Mouse (Mus musculus) midbrain, embryonic 16.5 days (tissue): ENCODE measurements around the gene Pald1. TPM values are rescaled to one million over a fixed set of nuclear protein-coding genes. Genes with fewer than 3 reads are reported as not detected.
A peak's percentile ranks its signal among the peaks of the same experiment; 100 is the strongest.

Experiments used
- ATAC-seq: fragments of 200-750 bp; cut with Nextera tagmentation; 2 replicates; pipeline ENCODE4 v1.8.0; 2017; ENCODE audit warnings: moderate TSS enrichment
- H3K27ac ChIP-seq: fragments of 300-500 bp; sonication (generic); 2 replicates; pipeline ENCODE4 v1.5.1; 2014; ENCODE audit warnings: mild to moderate bottlenecking, low read length, mixed read lengths
- H3K27me3 ChIP-seq: fragments of 300-500 bp; sonication (generic); 2 replicates; pipeline ENCODE4 v1.6.1; 2014; ENCODE audit warnings: low read depth, low read length, mixed read lengths; ENCODE audit not compliant: control insufficient read depth, insufficient read depth
- H3K36me3 ChIP-seq: fragments of 300-500 bp; sonication (generic); 2 replicates; pipeline ENCODE4 v1.6.1; 2014; ENCODE audit warnings: mild to moderate bottlenecking, low read length, moderate library complexity, mixed read lengths; ENCODE audit not compliant: control insufficient read depth, insufficient read depth
- H3K4me1 ChIP-seq: fragments of 300-500 bp; sonication (generic); 2 replicates; pipeline ENCODE4 v1.6.1; 2014; ENCODE audit warnings: mild to moderate bottlenecking, low read length, mixed read lengths; ENCODE audit not compliant: control insufficient read depth, insufficient read depth
- H3K4me2 ChIP-seq: fragments of 300-500 bp; sonication (generic); 2 replicates; pipeline ENCODE4 v1.6.1; 2014; ENCODE audit warnings: mild to moderate bottlenecking, low read length, mixed read lengths
- H3K4me3 ChIP-seq: fragments of 300-500 bp; sonication (generic); 2 replicates; pipeline ENCODE4 v1.5.1; 2014; ENCODE audit warnings: low read depth, mild to moderate bottlenecking, low read length, moderate library complexity, mixed read lengths
- H3K9ac ChIP-seq: fragments of 300-500 bp; sonication (generic); 2 replicates; pipeline ENCODE4 v1.6.1; 2014; ENCODE audit warnings: low read depth, low read length, mixed read lengths
- H3K9me3 ChIP-seq: fragments of 300-500 bp; sonication (generic); replicated peaks from 2 replicates; pipeline ENCODE4 v1.6.1; 2014; ENCODE audit warnings: mild to moderate bottlenecking, low read length, mixed read lengths; ENCODE audit not compliant: control insufficient read depth, poor library complexity, severe bottlenecking
- WGBS: fragments of 180-500 bp; shearing (Covaris S2); extraction: QIAGEN DNeasy Blood & Tissue Kit; methylation state at CpG from one replicate; pipeline ENCODE4 v1.1.7; 2014; 5-methylcytosine and 5-hydroxymethylcytosine counted together
- polyA plus RNA-seq: library from polyadenylated mRNA; unstranded; fragments of >200 nt; fragmentation: Nextera tagmentation; extraction: Ambion mirVana; gene quantifications from 2 replicates; pipeline ENCODE4 v1.2.1, GENCODE M21; 2015

Gene Pald1
- polyA plus RNA-seq, 1 experiment from 2014 or later: 20.6 TPM

GRCm38 (mm10) chr10:61356568-61356967 is 26.8 kb downstream of the Pald1 start:
- no peaks in the 10 kb centered on the region for H3K4me1 ChIP-seq
- no peaks in the 10 kb centered on the region for H3K9me3 ChIP-seq
- H3K27ac ChIP-seq: no peak overlapping the region
- H3K4me3 ChIP-seq: no peak overlapping the region
- H3K36me3 ChIP-seq: no peaks in the 10 kb centered on the region
- no peak overlapping the region for H3K4me2 ChIP-seq
- WGBS: 94% methylated on average over 8 of the region's 8 CpGs
- H3K9ac ChIP-seq: no peak overlapping the region
- ATAC-seq: no peak
- no peaks in the 10 kb centered on the region for H3K27me3 ChIP-seq

GRCm38 (mm10) chr10:61356095-61356494 is 27.2 kb downstream of the Pald1 start:
- no peaks in the 10 kb centered on the region for H3K36me3 ChIP-seq

GRCm38 (mm10) chr10:61355611-61356010 is 27.7 kb downstream of the Pald1 start:
- Histone ChIP-seq H3K4me3 (no peak overlapping the region), H3K9ac (no peak overlapping the region), H3K9me3 (no peaks in the 10 kb centered on the region), H3K27ac (no peak overlapping the region), H3K4me1 (no peaks in the 10 kb centered on the region), H3K36me3 (0 out of 2 replicates have a peak, but pooled peaks cover 2% of the 10 kb centered on the region), H3K27me3 (no peaks in the 10 kb centered on the region), H3K4me2 (no peak overlapping the region)
- 97% methylated on average over 13 of the region's 13 CpGs for WGBS
- ATAC-seq: no peak

More at GRCm38 (mm10) chr10:61356095-61356494, 27.2 kb downstream of the Pald1 start:
- ATAC-seq: no peak
- Histone ChIP-seq H3K9ac (no peak overlapping the region), H3K4me1 (no peaks in the 10 kb centered on the region), H3K4me3 (no peak overlapping the region), H3K27me3 (no peaks in the 10 kb centered on the region), H3K9me3 (no peaks in the 10 kb centered on the region), H3K27ac (no peak overlapping the region), H3K4me2 (no peak overlapping the region)
- WGBS: 90% methylated on average over 5 of the region's 5 CpGs

- Histone ChIP-seq H3K4me3 (no peak overlapping the region), H3K27ac (no peak overlapping the region), H3K9ac (no peak overlapping the region), H3K4me2 (no peak overlapping the region), H3K4me1 (no peaks in the 10 kb centered on the region), H3K27me3 (no peaks in the 10 kb centered on the region), H3K9me3 (no peaks in the 10 kb centered on the region), H3K36me3 (peaks cover 8% of the 10 kb centered on the region; the same call in 1 of the 2 replicates)
- no peak for ATAC-seq
- 75% methylated on average over 4 of the region's 4 CpGs for WGBS
Measured at GRCm38 (mm10) chr10:61351216-61351615, 32.1 kb downstream of the Pald1 start.

GRCm38 (mm10) chr10:61346374-61346773 is 37.0 kb downstream of the Pald1 start:
- H3K9ac ChIP-seq: no peak overlapping the region
- H3K27ac ChIP-seq: no peak overlapping the region
- no peak for ATAC-seq
- H3K4me1 ChIP-seq: no peaks in the 10 kb centered on the region
- H3K4me2 ChIP-seq: no peak overlapping the region
- no peak overlapping the region for H3K4me3 ChIP-seq
- no peaks in the 10 kb centered on the region for H3K9me3 ChIP-seq
- peaks cover 8% of the 10 kb centered on the region; the same call in 1 of the 2 replicates for H3K36me3 ChIP-seq
- H3K27me3 ChIP-seq: no peaks in the 10 kb centered on the region
- WGBS: 36% methylated on average over 10 of the region's 10 CpGs

- WGBS: 73% methylated on average over 8 of the region's 8 CpGs
- H3K4me2 ChIP-seq: no peak overlapping the region
- H3K9me3 ChIP-seq: no peaks in the 10 kb centered on the region
- H3K27me3 ChIP-seq: no peaks in the 10 kb centered on the region
- ATAC-seq: no peak
- no peaks in the 10 kb centered on the region for H3K4me1 ChIP-seq
- no peak overlapping the region for H3K27ac ChIP-seq
- peaks cover 6% of the 10 kb centered on the region; the same call in 1 of the 2 replicates for H3K36me3 ChIP-seq
- H3K4me3 ChIP-seq: no peak overlapping the region
- H3K9ac ChIP-seq: no peak overlapping the region
Measured at GRCm38 (mm10) chr10:61345179-61345578, 38.2 kb downstream of the Pald1 start.

GRCm38 (mm10) chr10:61343950-61344349 is 39.4 kb downstream of the Pald1 start:
- Histone ChIP-seq H3K4me2 (no peak overlapping the region), H3K36me3 (no peaks in the 10 kb centered on the region), H3K9ac (no peak overlapping the region), H3K4me3 (no peak overlapping the region), H3K27ac (no peak overlapping the region), H3K27me3 (no peaks in the 10 kb centered on the region), H3K9me3 (no peaks in the 10 kb centered on the region), H3K4me1 (no peaks in the 10 kb centered on the region)
- no peak for ATAC-seq
- WGBS: 60% methylated on average over 8 of the region's 8 CpGs

- ATAC-seq: no peak
- no peak overlapping the region for H3K9ac ChIP-seq
- no peaks in the 10 kb centered on the region for H3K9me3 ChIP-seq
- no peak overlapping the region for H3K27ac ChIP-seq
- H3K4me2 ChIP-seq: no peak overlapping the region
- no peak overlapping the region for H3K4me3 ChIP-seq
- H3K36me3 ChIP-seq: no peaks in the 10 kb centered on the region
- WGBS: 93% methylated on average over 13 of the region's 13 CpGs
- H3K27me3 ChIP-seq: no peaks in the 10 kb centered on the region
- no peaks in the 10 kb centered on the region for H3K4me1 ChIP-seq
Measured at GRCm38 (mm10) chr10:61342750-61343149, 40.6 kb downstream of the Pald1 start.

- ATAC-seq: peak; percentile 68
- no peaks in the 10 kb centered on the region for H3K27me3 ChIP-seq
- H3K4me1 ChIP-seq: no peaks in the 10 kb centered on the region
- no peak overlapping the region for H3K27ac ChIP-seq
- no peaks in the 10 kb centered on the region for H3K9me3 ChIP-seq
- 72% methylated on average over 6 of the region's 6 CpGs for WGBS
- H3K9ac ChIP-seq: no peak overlapping the region
- no peaks in the 10 kb centered on the region for H3K36me3 ChIP-seq
- H3K4me3 ChIP-seq: no peak overlapping the region
- H3K4me2 ChIP-seq: no peak overlapping the region
Measured at GRCm38 (mm10) chr10:61341557-61341956, 41.8 kb downstream of the Pald1 start.
